Mouse (Mus musculus): ENCODE data around the gene Atp1a1. TPM values are rescaled to one million over a fixed set of nuclear protein-coding genes. Genes with fewer than 3 reads are reported as not detected.
A peak's percentile ranks its signal among the peaks of the same experiment; 100 is the strongest.

The Atp1a1 gene
- polyA plus RNA-seq, 1 experiment from 2014 or later = 434 TPM

DNA sequence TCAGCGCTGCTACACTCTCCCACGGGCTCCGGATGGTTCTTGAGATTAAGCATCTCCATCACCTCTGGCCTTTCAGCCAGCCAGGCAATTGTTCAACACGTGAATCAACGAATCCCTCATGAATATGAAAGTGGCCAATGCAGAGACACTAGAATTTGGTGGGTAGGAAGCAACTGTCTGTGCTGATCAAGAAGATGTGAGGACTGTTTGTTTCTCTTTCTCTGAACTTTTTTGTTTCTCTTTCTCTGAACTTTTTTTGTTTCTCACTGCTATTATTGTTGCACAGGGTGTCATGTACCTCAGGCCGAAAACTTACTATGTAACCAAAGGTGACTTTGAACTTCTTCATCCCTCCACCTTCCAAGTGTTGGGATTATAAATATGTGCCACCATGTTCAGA is 62.9 kb downstream of the Atp1a1 start:
- no peaks in the 10 kb centered on the region for H3K36me3 ChIP-seq (ENCODE audit: control insufficient read depth, insufficient read depth, low read length)
- no peak overlapping the region for H3K4me2 ChIP-seq
- peaks cover 6% of the 10 kb centered on the region; the same call in 1 of the 2 replicates for H3K4me1 ChIP-seq (ENCODE audit: control insufficient read depth, insufficient read depth, low read length)
- H3K27ac ChIP-seq (ENCODE audit: low read depth, low read length) = no peak overlapping the region
- no peaks in the 10 kb centered on the region for H3K27me3 ChIP-seq (ENCODE audit: control insufficient read depth, insufficient read depth, low read length)
- no peak for ATAC-seq (replicated peaks; ENCODE audit: insufficient number of reproducible peaks, low FRiP score, low TSS enrichment)
- no peak overlapping the region for H3K4me3 ChIP-seq (ENCODE audit: low read depth, low read length)
- 67% methylated on average over 6 of the region's 6 CpGs for WGBS (ENCODE audit: insufficient replicate concordance)
- H3K9ac ChIP-seq (ENCODE audit: low read depth, low read length) = no peak overlapping the region
- no peaks in the 10 kb centered on the region for H3K9me3 ChIP-seq (replicated peaks; ENCODE audit: control insufficient read depth, low read length)

- H3K9me3 ChIP-seq (replicated peaks; ENCODE audit: control insufficient read depth, low read length) = no peaks in the 10 kb centered on the region
- ATAC-seq (replicated peaks; ENCODE audit: insufficient number of reproducible peaks, low FRiP score, low TSS enrichment) = no peak
- no peak overlapping the region for H3K9ac ChIP-seq (ENCODE audit: low read depth, low read length)
- no peak overlapping the region for H3K4me2 ChIP-seq
- H3K4me3 ChIP-seq (ENCODE audit: low read depth, low read length) = no peak overlapping the region
- peaks cover 12% of the 10 kb centered on the region for H3K4me1 ChIP-seq (ENCODE audit: control insufficient read depth, insufficient read depth, low read length)
- H3K27me3 ChIP-seq (ENCODE audit: control insufficient read depth, insufficient read depth, low read length) = no peaks in the 10 kb centered on the region
- WGBS (ENCODE audit: insufficient replicate concordance) = 71% methylated on average over 4 of the region's 4 CpGs
- no peaks in the 10 kb centered on the region for H3K36me3 ChIP-seq (ENCODE audit: control insufficient read depth, insufficient read depth, low read length)
- no peak overlapping the region for H3K27ac ChIP-seq (ENCODE audit: low read depth, low read length)
Observed at GRCm38 (mm10) chr3:101540568-101540967, 63.9 kb downstream of the Atp1a1 start.

DNA sequence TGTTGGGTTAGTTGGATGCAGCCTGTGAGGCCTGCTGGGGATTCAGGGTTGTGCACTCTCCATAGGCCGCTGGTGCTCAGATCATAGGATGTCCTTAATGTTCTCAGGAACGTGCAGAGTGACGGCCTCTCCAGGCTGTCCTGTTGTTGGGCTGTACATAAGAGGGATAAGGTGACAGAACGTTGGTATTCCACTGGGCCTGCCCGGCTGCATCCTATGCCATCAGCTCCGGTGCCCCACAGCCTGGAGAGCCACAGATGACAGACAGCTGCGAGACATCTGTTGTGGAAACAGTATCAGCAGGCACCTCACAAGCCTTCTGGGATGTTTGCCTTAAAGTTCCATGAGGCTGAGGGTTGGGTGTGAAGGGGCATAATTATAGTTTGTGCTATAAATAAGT is 68.2 kb downstream of the Atp1a1 start:
- Histone ChIP-seq H3K27me3 (ENCODE audit: control insufficient read depth, insufficient read depth, low read length) (no peaks in the 10 kb centered on the region), H3K9me3 (replicated peaks; ENCODE audit: control insufficient read depth, low read length) (no peaks in the 10 kb centered on the region), H3K36me3 (ENCODE audit: control insufficient read depth, insufficient read depth, low read length) (no peaks in the 10 kb centered on the region), H3K4me3 (ENCODE audit: low read depth, low read length) (no peak overlapping the region), H3K4me1 (ENCODE audit: control insufficient read depth, insufficient read depth, low read length) (peaks cover 9% of the 10 kb centered on the region), H3K27ac (ENCODE audit: low read depth, low read length) (peak overlapping the region; percentile 15; the same call in 1 of the 2 replicates), H3K9ac (ENCODE audit: low read depth, low read length) (0 out of 2 replicates have a peak overlapping the region, but pooled peaks have one; percentile 16), H3K4me2 (no peak overlapping the region; the same call in 1 of the 2 replicates)
- 0 out of 2 replicates have a peak, but pooled peaks have one; percentile 22 for ATAC-seq (replicated peaks; ENCODE audit: insufficient number of reproducible peaks, low FRiP score, low TSS enrichment)
- WGBS (ENCODE audit: insufficient replicate concordance) = 55% methylated on average over 7 of the region's 7 CpGs

DNA sequence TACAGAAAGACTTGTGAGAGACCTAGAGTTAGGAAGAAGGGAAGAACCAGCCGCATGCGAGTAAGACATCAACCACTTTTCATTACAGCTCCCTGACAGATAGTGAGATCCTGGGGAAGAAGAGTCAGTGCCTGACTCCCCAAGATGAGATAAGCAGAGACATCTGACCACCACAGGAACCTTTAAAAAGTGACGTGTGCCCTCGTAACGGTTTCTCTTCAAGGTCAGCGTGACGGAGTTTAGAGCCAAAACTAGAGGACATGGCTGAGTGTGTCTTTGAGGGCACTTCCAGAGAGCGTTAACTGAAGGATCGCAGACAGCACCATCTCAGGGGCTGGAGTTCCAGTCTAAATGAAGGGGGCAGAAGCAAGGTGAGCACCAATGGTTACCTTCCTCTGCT is 70.2 kb downstream of the Atp1a1 start:
- H3K27me3 ChIP-seq (ENCODE audit: control insufficient read depth, insufficient read depth, low read length) = no peaks in the 10 kb centered on the region
- no peaks in the 10 kb centered on the region for H3K9me3 ChIP-seq (replicated peaks; ENCODE audit: control insufficient read depth, low read length)
- H3K4me3 ChIP-seq (ENCODE audit: low read depth, low read length) = no peak overlapping the region
- H3K4me2 ChIP-seq = no peak overlapping the region
- peaks cover 10% of the 10 kb centered on the region for H3K4me1 ChIP-seq (ENCODE audit: control insufficient read depth, insufficient read depth, low read length)
- no peak overlapping the region for H3K9ac ChIP-seq (ENCODE audit: low read depth, low read length)
- no peak overlapping the region for H3K27ac ChIP-seq (ENCODE audit: low read depth, low read length)
- no peak for ATAC-seq (replicated peaks; ENCODE audit: insufficient number of reproducible peaks, low FRiP score, low TSS enrichment)
- 57% methylated on average over 9 of the region's 9 CpGs for WGBS (ENCODE audit: insufficient replicate concordance)
- no peaks in the 10 kb centered on the region for H3K36me3 ChIP-seq (ENCODE audit: control insufficient read depth, insufficient read depth, low read length)

DNA sequence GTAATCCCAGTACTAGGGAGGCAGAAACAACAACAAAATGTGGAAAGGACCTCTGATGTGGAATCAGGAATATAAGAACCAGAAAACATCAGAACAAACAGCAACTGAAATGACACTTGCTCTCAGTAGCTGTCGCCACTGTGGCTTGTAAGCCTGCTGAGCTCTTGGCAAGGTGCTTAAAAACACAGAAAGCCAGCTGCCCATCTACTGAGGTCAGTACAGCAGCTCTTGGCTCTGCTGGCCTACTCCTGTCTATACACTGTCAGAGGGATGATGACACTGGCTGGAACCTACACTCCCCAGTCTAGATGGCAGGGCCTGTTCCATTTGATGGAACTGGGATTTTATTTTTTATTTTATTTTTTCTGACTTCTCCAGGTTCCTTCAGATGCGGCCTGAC is 71.1 kb downstream of the Atp1a1 start:
- no peak overlapping the region for H3K27ac ChIP-seq (ENCODE audit: low read depth, low read length)
- 87% methylated on average over 2 of the region's 2 CpGs for WGBS (ENCODE audit: insufficient replicate concordance)
- no peaks in the 10 kb centered on the region for H3K9me3 ChIP-seq (replicated peaks; ENCODE audit: control insufficient read depth, low read length)

GRCm38 (mm10) chr3:101530928-101531327 is 73.6 kb downstream of the Atp1a1 start:
- H3K4me3 ChIP-seq (ENCODE audit: low read depth, low read length) = no peak overlapping the region
- WGBS (ENCODE audit: insufficient replicate concordance) = 59% methylated on average over 10 of the region's 10 CpGs
- no peak overlapping the region for H3K4me2 ChIP-seq
- H3K36me3 ChIP-seq (ENCODE audit: control insufficient read depth, insufficient read depth, low read length) = no peaks in the 10 kb centered on the region
- no peak overlapping the region for H3K9ac ChIP-seq (ENCODE audit: low read depth, low read length)
- no peak for ATAC-seq (replicated peaks; ENCODE audit: insufficient number of reproducible peaks, low FRiP score, low TSS enrichment)
- peaks cover 13% of the 10 kb centered on the region for H3K4me1 ChIP-seq (ENCODE audit: control insufficient read depth, insufficient read depth, low read length)
- no peaks in the 10 kb centered on the region for H3K27me3 ChIP-seq (ENCODE audit: control insufficient read depth, insufficient read depth, low read length)
- H3K9me3 ChIP-seq (replicated peaks; ENCODE audit: control insufficient read depth, low read length) = no peaks in the 10 kb centered on the region
- H3K27ac ChIP-seq (ENCODE audit: low read depth, low read length) = no peak overlapping the region

More for the DNA sequence above, 71.1 kb downstream of the Atp1a1 start:
- Histone ChIP-seq H3K4me1 (ENCODE audit: control insufficient read depth, insufficient read depth, low read length) (peaks cover 16% of the 10 kb centered on the region), H3K36me3 (ENCODE audit: control insufficient read depth, insufficient read depth, low read length) (no peaks in the 10 kb centered on the region), H3K27me3 (ENCODE audit: control insufficient read depth, insufficient read depth, low read length) (no peaks in the 10 kb centered on the region), H3K4me3 (ENCODE audit: low read depth, low read length) (no peak overlapping the region), H3K9ac (ENCODE audit: low read depth, low read length) (no peak overlapping the region), H3K4me2 (no peak overlapping the region)
- no peak for ATAC-seq (replicated peaks; ENCODE audit: insufficient number of reproducible peaks, low FRiP score, low TSS enrichment)

- H3K36me3 ChIP-seq (ENCODE audit: control insufficient read depth, insufficient read depth, low read length) = no peaks in the 10 kb centered on the region
- H3K27ac ChIP-seq (ENCODE audit: low read depth, low read length) = no peak overlapping the region
- WGBS (ENCODE audit: insufficient replicate concordance) = 29% methylated on average over 8 of the region's 8 CpGs
- no peak overlapping the region for H3K4me3 ChIP-seq (ENCODE audit: low read depth, low read length)
- ATAC-seq (replicated peaks; ENCODE audit: insufficient number of reproducible peaks, low FRiP score, low TSS enrichment) = no peak
- H3K9me3 ChIP-seq (replicated peaks; ENCODE audit: control insufficient read depth, low read length) = no peaks in the 10 kb centered on the region
- H3K4me1 ChIP-seq (ENCODE audit: control insufficient read depth, insufficient read depth, low read length) = peaks cover 15% of the 10 kb centered on the region
- no peak overlapping the region for H3K9ac ChIP-seq (ENCODE audit: low read depth, low read length)
- no peaks in the 10 kb centered on the region for H3K27me3 ChIP-seq (ENCODE audit: control insufficient read depth, insufficient read depth, low read length)
- H3K4me2 ChIP-seq = peak overlapping the region; percentile 8; the same call in 1 of the 2 replicates
Observed at GRCm38 (mm10) chr3:101528900-101529594, 75.4 kb downstream of the Atp1a1 start.

DNA sequence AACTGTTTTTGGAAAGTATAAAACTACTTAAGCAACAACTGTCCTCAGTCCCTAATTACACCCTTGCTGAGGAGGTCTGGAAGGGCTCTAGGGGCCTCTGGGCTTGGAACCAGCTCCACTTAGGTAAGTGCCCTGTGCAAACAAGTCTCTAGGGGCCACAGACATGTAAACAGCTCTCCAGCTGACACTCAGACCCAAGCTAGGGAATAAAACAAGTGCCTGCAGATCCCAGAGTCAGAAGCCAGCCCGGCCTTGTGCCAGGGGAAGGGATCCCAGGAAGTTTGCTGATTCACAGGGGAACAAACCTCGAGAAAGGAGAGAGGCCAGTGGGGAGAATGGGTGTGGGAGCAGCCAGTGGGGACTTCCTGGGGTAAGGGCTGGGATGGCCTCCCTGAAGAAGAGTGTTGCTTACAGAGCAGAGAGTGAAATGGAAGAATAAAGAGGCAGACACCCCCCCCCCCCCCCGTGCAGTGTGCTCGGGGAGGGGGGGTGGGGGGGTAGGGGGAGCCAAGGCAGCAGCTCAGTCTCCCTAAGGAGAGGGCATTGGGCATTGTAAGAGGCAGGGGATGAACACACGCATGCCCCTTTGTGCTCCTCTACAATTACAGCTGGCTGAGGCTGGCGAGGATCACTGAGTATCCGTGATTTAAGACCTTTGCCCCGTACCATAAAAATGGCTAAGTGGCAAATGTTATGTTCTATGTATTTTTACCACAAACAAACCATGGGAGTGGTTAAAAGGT is 76.2 kb downstream of the Atp1a1 start:
- no peak for ATAC-seq (replicated peaks; ENCODE audit: insufficient number of reproducible peaks, low FRiP score, low TSS enrichment)
- H3K4me1 ChIP-seq (ENCODE audit: control insufficient read depth, insufficient read depth, low read length) = peaks cover 15% of the 10 kb centered on the region
- peak overlapping the region; percentile 46; the same call in 1 of the 2 replicates for H3K9ac ChIP-seq (ENCODE audit: low read depth, low read length)
- no peaks in the 10 kb centered on the region for H3K9me3 ChIP-seq (replicated peaks; ENCODE audit: control insufficient read depth, low read length)
- H3K27me3 ChIP-seq (ENCODE audit: control insufficient read depth, insufficient read depth, low read length) = no peaks in the 10 kb centered on the region
- 0 out of 2 replicates have a peak overlapping the region, but pooled peaks have one; percentile 10 for H3K27ac ChIP-seq (ENCODE audit: low read depth, low read length)
- WGBS (ENCODE audit: insufficient replicate concordance) = 51% methylated on average over 7 of the region's 8 CpGs
- no peak overlapping the region for H3K4me3 ChIP-seq (ENCODE audit: low read depth, low read length)
- no peak overlapping the region for H3K4me2 ChIP-seq
- H3K36me3 ChIP-seq (ENCODE audit: control insufficient read depth, insufficient read depth, low read length) = no peaks in the 10 kb centered on the region

All from heart, embryonic 11.5 days (tissue).